Mouse (Mus musculus) thymus, adult 2 months (tissue): Measurements from ENCODE around the gene Ltc4s.

Source experiments
- CTCF ChIP-seq: fragments of 200-500 bp; IDR thresholded peaks from 2 replicates; pipeline ENCODE4 v1.5.1; 2012; ENCODE audit warnings: mild to moderate bottlenecking, control low read depth, low read length, moderate library complexity, borderline replicate concordance; ENCODE audit not compliant: control insufficient read depth, poor library complexity, insufficient read depth; ENCODE audit errors: extremely low read depth
- POLR2A ChIP-seq: fragments of 200-500 bp; IDR thresholded peaks from 2 replicates; pipeline ENCODE4 v1.6.1; 2012; ENCODE audit warnings: mild to moderate bottlenecking, low read length, control low read depth, moderate library complexity; ENCODE audit not compliant: control insufficient read depth, poor library complexity, insufficient read depth; ENCODE audit errors: extremely low read depth

GRCm38 (mm10) chr11:50219833-50220232 is 18.6 kb downstream of the Ltc4s start:
- TF ChIP-seq CTCF (no peak), POLR2A (no peak)
